Mouse (Mus musculus) stomach, embryonic 15.5 days (tissue): ENCODE results near the gene Kcnip1. TPM values are rescaled to one million over a fixed set of nuclear protein-coding genes. Genes with fewer than 3 reads are reported as not detected.
A peak's percentile ranks its signal among the peaks of the same experiment; 100 is the strongest.

Source experiments
- ATAC-seq: fragments of 200-750 bp; cut with Nextera tagmentation; 2 replicates; pipeline ENCODE4 v1.8.0; 2017; ENCODE audit warnings: low read depth, moderate number of reproducible peaks, moderate TSS enrichment; ENCODE audit not compliant: insufficient read depth, low FRiP score
- H3K27ac ChIP-seq: fragments of 300-500 bp; sonication (generic); 2 replicates; pipeline ENCODE4 v1.5.1; 2015; ENCODE audit warnings: mild to moderate bottlenecking, inconsistent platforms
- H3K27me3 ChIP-seq: fragments of 300-500 bp; sonication (generic); replicated peaks from 2 replicates; pipeline ENCODE4 v1.6.1; 2015; ENCODE audit warnings: inconsistent platforms
- H3K36me3 ChIP-seq: fragments of 300-500 bp; sonication (generic); 2 replicates; pipeline ENCODE4 v1.6.1; 2015; ENCODE audit warnings: inconsistent platforms
- H3K4me1 ChIP-seq: fragments of 300-500 bp; sonication (generic); 2 replicates; pipeline ENCODE4 v1.6.1; 2015; ENCODE audit warnings: inconsistent platforms
- H3K4me2 ChIP-seq: fragments of 300-500 bp; sonication (generic); 2 replicates; pipeline ENCODE4 v1.6.1; 2015; ENCODE audit warnings: mild to moderate bottlenecking, inconsistent platforms
- H3K4me3 ChIP-seq: fragments of 300-500 bp; sonication (generic); replicated peaks from 2 replicates; pipeline ENCODE4 v1.5.1; 2015; ENCODE audit warnings: inconsistent platforms
- H3K9ac ChIP-seq: fragments of 300-500 bp; sonication (generic); 2 replicates; pipeline ENCODE4 v1.6.1; 2015; ENCODE audit warnings: inconsistent platforms
- H3K9me3 ChIP-seq: fragments of 300-500 bp; sonication (generic); 2 replicates; pipeline ENCODE4 v1.6.1; 2016; ENCODE audit warnings: inconsistent platforms
- WGBS: fragments of 180-500 bp; shearing (Covaris S2); methylation state at CpG from one replicate; pipeline ENCODE4 v1.1.7; 2015; 5-methylcytosine and 5-hydroxymethylcytosine counted together
- polyA plus RNA-seq: library from polyadenylated mRNA; unstranded; fragments of >200 nt; fragmentation: Nextera tagmentation; extraction: Ambion mirVana; gene quantifications from 2 replicates; pipeline ENCODE4 v1.2.1, GENCODE M21; 2015

Kcnip1 gene
- polyA plus RNA-seq, 1 experiment from 2014 or later: 11.8 TPM

- Histone ChIP-seq H3K27me3 (no peaks in the 10 kb centered on the region; the same call in 1 of the 2 replicates), H3K4me1 (no peaks in the 10 kb centered on the region)
- 55% methylated on average over 10 of the region's 10 CpGs for WGBS
These were observed 256.5 kb downstream of the Kcnip1 start for GRCm38 (mm10) chr11:33736426-33736825.

GRCm38 (mm10) chr11:33733269-33733668, 259.7 kb downstream of the Kcnip1 start:
- Histone ChIP-seq H3K36me3 (no peaks in the 10 kb centered on the region), H3K4me3 (no peak overlapping the region), H3K9me3 (no peaks in the 10 kb centered on the region), H3K27me3 (no peaks in the 10 kb centered on the region; the same call in 1 of the 2 replicates), H3K4me1 (no peaks in the 10 kb centered on the region), H3K27ac (no peak overlapping the region), H3K4me2 (no peak overlapping the region), H3K9ac (no peak overlapping the region)
- no peak; the same call in 1 of the 2 replicates for ATAC-seq
- 12% methylated on average over 3 of the region's 3 CpGs for WGBS

More at GRCm38 (mm10) chr11:33736426-33736825, 256.5 kb downstream of the Kcnip1 start:
- no peaks in the 10 kb centered on the region for H3K9me3 ChIP-seq
- H3K36me3 ChIP-seq: no peaks in the 10 kb centered on the region
- H3K27ac ChIP-seq: no peak overlapping the region
- no peak overlapping the region for H3K9ac ChIP-seq
- H3K4me2 ChIP-seq: no peak overlapping the region
- no peak for ATAC-seq
- no peak overlapping the region for H3K4me3 ChIP-seq

- 87% methylated on average over 8 of the region's 8 CpGs for WGBS
- Histone ChIP-seq H3K4me1 (no peaks in the 10 kb centered on the region), H3K9me3 (no peaks in the 10 kb centered on the region), H3K27ac (no peak overlapping the region), H3K36me3 (no peaks in the 10 kb centered on the region), H3K4me3 (no peak overlapping the region), H3K9ac (no peak overlapping the region), H3K4me2 (no peak overlapping the region), H3K27me3 (no peaks in the 10 kb centered on the region; the same call in 1 of the 2 replicates)
- no peak for ATAC-seq
These were observed 260.6 kb downstream of the Kcnip1 start for GRCm38 (mm10) chr11:33732358-33732757.

GRCm38 (mm10) chr11:33721297-33721696, 271.7 kb downstream of the Kcnip1 start:
- no peak for ATAC-seq
- WGBS: 26% methylated on average over 7 of the region's 7 CpGs

GRCm38 (mm10) chr11:33706777-33707176, 286.2 kb downstream of the Kcnip1 start:
- Histone ChIP-seq H3K4me1 (no peaks in the 10 kb centered on the region), H3K36me3 (no peaks in the 10 kb centered on the region)
- no peak for ATAC-seq

More at GRCm38 (mm10) chr11:33721297-33721696, 271.7 kb downstream of the Kcnip1 start:
- H3K36me3 ChIP-seq: no peaks in the 10 kb centered on the region
- no peaks in the 10 kb centered on the region for H3K27me3 ChIP-seq
- H3K9me3 ChIP-seq: no peaks in the 10 kb centered on the region
- no peaks in the 10 kb centered on the region for H3K4me1 ChIP-seq
- H3K4me2 ChIP-seq: no peak overlapping the region
- no peak overlapping the region for H3K4me3 ChIP-seq
- no peak overlapping the region for H3K9ac ChIP-seq
- H3K27ac ChIP-seq: no peak overlapping the region

GRCm38 (mm10) chr11:33701958-33702459, 290.9 kb downstream of the Kcnip1 start:
- Histone ChIP-seq H3K27me3 (no peaks in the 10 kb centered on the region), H3K27ac (no peak overlapping the region), H3K36me3 (no peaks in the 10 kb centered on the region), H3K4me1 (no peaks in the 10 kb centered on the region), H3K9ac (no peak overlapping the region), H3K4me2 (no peak overlapping the region), H3K4me3 (no peak overlapping the region), H3K9me3 (no peaks in the 10 kb centered on the region)
- ATAC-seq: no peak
- 32% methylated on average over 2 of the region's 2 CpGs for WGBS

More at GRCm38 (mm10) chr11:33706777-33707176, 286.2 kb downstream of the Kcnip1 start:
- Histone ChIP-seq H3K27ac (no peak overlapping the region), H3K27me3 (no peaks in the 10 kb centered on the region), H3K4me3 (no peak overlapping the region), H3K4me2 (no peak overlapping the region), H3K9ac (no peak overlapping the region), H3K9me3 (no peaks in the 10 kb centered on the region)
- WGBS: 21% methylated on average over 4 of the region's 4 CpGs

GRCm38 (mm10) chr11:33701236-33701957, 291.6 kb downstream of the Kcnip1 start:
- Histone ChIP-seq H3K36me3 (no peaks in the 10 kb centered on the region), H3K9ac (no peak overlapping the region), H3K4me3 (no peak overlapping the region), H3K9me3 (no peaks in the 10 kb centered on the region), H3K27ac (no peak overlapping the region), H3K4me2 (no peak overlapping the region), H3K4me1 (no peaks in the 10 kb centered on the region), H3K27me3 (no peaks in the 10 kb centered on the region)
- 58% methylated on average over 1 of the region's 1 CpGs for WGBS
- no peak for ATAC-seq

- no peak overlapping the region for H3K4me3 ChIP-seq
- H3K27ac ChIP-seq: no peak overlapping the region
- H3K4me1 ChIP-seq: no peaks in the 10 kb centered on the region
- 51% methylated on average over 4 of the region's 4 CpGs for WGBS
- no peak for ATAC-seq
- no peaks in the 10 kb centered on the region for H3K9me3 ChIP-seq
- no peak overlapping the region for H3K9ac ChIP-seq
- no peak overlapping the region for H3K4me2 ChIP-seq
- no peaks in the 10 kb centered on the region for H3K36me3 ChIP-seq
- H3K27me3 ChIP-seq: no peaks in the 10 kb centered on the region
These were observed 292.2 kb downstream of the Kcnip1 start for GRCm38 (mm10) chr11:33700725-33701124.

GRCm38 (mm10) chr11:33690181-33690580, 302.8 kb downstream of the Kcnip1 start:
- H3K36me3 ChIP-seq: no peaks in the 10 kb centered on the region
- H3K27ac ChIP-seq: no peak overlapping the region
- no peak overlapping the region for H3K4me3 ChIP-seq
- no peak overlapping the region for H3K4me2 ChIP-seq
- no peaks in the 10 kb centered on the region for H3K4me1 ChIP-seq
- no peak overlapping the region for H3K9ac ChIP-seq
- 90% methylated on average over 3 of the region's 3 CpGs for WGBS
- no peaks in the 10 kb centered on the region for H3K9me3 ChIP-seq
- no peak for ATAC-seq
- H3K27me3 ChIP-seq: no peaks in the 10 kb centered on the region

GRCm38 (mm10) chr11:33685904-33686303, 307.0 kb downstream of the Kcnip1 start:
- Histone ChIP-seq H3K9ac (no peak overlapping the region), H3K36me3 (no peaks in the 10 kb centered on the region), H3K4me2 (no peak overlapping the region), H3K27me3 (0 out of 2 replicates have a peak, but pooled peaks cover 3% of the 10 kb centered on the region), H3K4me1 (no peaks in the 10 kb centered on the region), H3K9me3 (no peaks in the 10 kb centered on the region), H3K4me3 (no peak overlapping the region), H3K27ac (no peak overlapping the region)
- 39% methylated on average over 3 of the region's 3 CpGs for WGBS
- peak; percentile 22; the same call in 1 of the 2 replicates for ATAC-seq

GRCm38 (mm10) chr11:33680151-33680550, 312.8 kb downstream of the Kcnip1 start:
- H3K27me3 ChIP-seq: peaks cover 6% of the 10 kb centered on the region; the same call in 1 of the 2 replicates
- no peaks in the 10 kb centered on the region for H3K36me3 ChIP-seq
- 3% methylated on average over 15 of the region's 15 CpGs for WGBS
- no peaks in the 10 kb centered on the region for H3K4me1 ChIP-seq
- ATAC-seq: no peak
- H3K9me3 ChIP-seq: no peaks in the 10 kb centered on the region
- no peak overlapping the region for H3K9ac ChIP-seq
- no peak overlapping the region for H3K4me3 ChIP-seq
- H3K27ac ChIP-seq: no peak overlapping the region
- peak overlapping the region; percentile 40 for H3K4me2 ChIP-seq

- H3K36me3 ChIP-seq: no peaks in the 10 kb centered on the region
- H3K4me2 ChIP-seq: no peak overlapping the region
- H3K9ac ChIP-seq: no peak overlapping the region
- H3K4me3 ChIP-seq: no peak overlapping the region
- H3K4me1 ChIP-seq: no peaks in the 10 kb centered on the region
- no peaks in the 10 kb centered on the region for H3K27me3 ChIP-seq
- WGBS: 61% methylated on average over 10 of the region's 10 CpGs
- no peak for ATAC-seq
- no peak overlapping the region for H3K27ac ChIP-seq
- H3K9me3 ChIP-seq: no peaks in the 10 kb centered on the region
These were observed 322.6 kb downstream of the Kcnip1 start for GRCm38 (mm10) chr11:33670105-33670965.
